Mouse (Mus musculus) liver, embryonic 14.5 days (tissue): ENCODE results near the gene Zfp451.

Experiments
- CTCF ChIP-seq: IDR thresholded peaks from 2 replicates; pipeline ENCODE4 v1.5.1; 2016; ENCODE audit warnings: antibody characterized with exemption, low read depth, control low read depth
- EP300 ChIP-seq: IDR thresholded peaks from 2 replicates; pipeline ENCODE4 v1.6.1; 2016; ENCODE audit warnings: antibody characterized with exemption, low read depth

GRCm38 (mm10) chr1:33720231-33720630 is 94.2 kb downstream of the Zfp451 start:
- TF ChIP-seq CTCF (no peak), EP300 (no peak)
